Mouse (Mus musculus) testis, adult 10 weeks (tissue): ENCODE measurements around the gene Olfr1472. TPM values are rescaled to one million over a fixed set of nuclear protein-coding genes. Genes with fewer than 3 reads are reported as not detected.

Source experiments
- polyA plus RNA-seq: library from polyadenylated mRNA; stranded (reverse); fragments of 350-450 nt; fragmentation: Illumina TruSeq; extraction: RNeasy Lipid Tissue Mini Kit (QIAGEN cat#74804); gene quantifications from one replicate; pipeline ENCODE4 v1.2.3, GENCODE M21; 2014; ENCODE audit warnings: low read depth, low replicate concordance

Gene Olfr1472
- polyA plus RNA-seq: not detected

GRCm38 (mm10) chr19:13455986-13456385 lies at the start of gene Olfr1472:
Olfr1472 (minus strand) TSS chr19:13456086.

GRCm38 (mm10) chr19:13500246-13500645 lies 44.4 kb upstream of the Olfr1472 start, which contains the start of gene Olfr1477:
Olfr1477 (plus strand) TSS chr19:13500546.

GRCm38 (mm10) chr19:13480096-13480495 lies 24.2 kb upstream of the Olfr1472 start, which contains the start of gene Olfr1475:
Olfr1475 (minus strand) TSS chr19:13480196.

GRCm38 (mm10) chr19:13469265-13469664 lies 13.4 kb upstream of the Olfr1472 start, which contains the start of gene Olfr1474:
Olfr1474 (plus strand) TSS chr19:13469565.

GRCm38 (mm10) chr19:13443109-13443508 lies 12.8 kb downstream of the Olfr1472 start, which contains the start of gene Olfr1471:
Olfr1471 (plus strand) TSS chr19:13443409.

GRCm38 (mm10) chr19:13407549-13407948 lies 48.3 kb downstream of the Olfr1472 start, which contains the start of gene Olfr1469:
Olfr1469 (plus strand) TSS chr19:13407849.

Other genes starting within 250 kb of the Olfr1472 start
- gene Olfr1463, start 224.8 kb downstream of the Olfr1472 start, polyA plus RNA-seq: not detected
- not detected for gene Olfr1465, start 140.5 kb downstream of the Olfr1472 start, polyA plus RNA-seq
- not detected for gene Olfr1466, start 117.2 kb downstream of the Olfr1472 start, polyA plus RNA-seq
- gene Olfr1467, start 93.8 kb downstream of the Olfr1472 start, polyA plus RNA-seq: not detected
- not detected for gene Olfr1469, start 48.2 kb downstream of the Olfr1472 start, polyA plus RNA-seq
- gene Olfr1471, start 12.7 kb downstream of the Olfr1472 start, polyA plus RNA-seq: not detected
- gene Olfr1474, start 13.5 kb upstream of the Olfr1472 start, polyA plus RNA-seq: not detected
- not detected for gene Olfr1475, start 24.1 kb upstream of the Olfr1472 start, polyA plus RNA-seq
- not detected for gene Olfr1477, start 44.5 kb upstream of the Olfr1472 start, polyA plus RNA-seq
- not detected for gene Olfr1480, start 71.8 kb upstream of the Olfr1472 start, polyA plus RNA-seq
- not detected for gene Olfr1484, start 127.4 kb upstream of the Olfr1472 start, polyA plus RNA-seq
- not detected for gene Olfr1487, start 161.3 kb upstream of the Olfr1472 start, polyA plus RNA-seq
- gene Olfr1489, start 175.5 kb upstream of the Olfr1472 start, polyA plus RNA-seq: not detected
- gene Olfr1490, start 195.0 kb upstream of the Olfr1472 start, polyA plus RNA-seq: not detected
- not detected for gene Olfr1491, start 241.2 kb upstream of the Olfr1472 start, polyA plus RNA-seq